Mouse (Mus musculus) adrenal gland, adult 2 months (tissue): Measurements from ENCODE around the gene Gm49776. TPM values are rescaled to one million over a fixed set of nuclear protein-coding genes. Genes with fewer than 3 reads are reported as not detected.

Experiments used
- DNase-seq: peaks from one replicate; pipeline ENCODE4 v3.0.0; 2021
- polyA plus RNA-seq: library from polyadenylated mRNA; depleted of rRNA; stranded (reverse); fragments of >200 nt; gene quantifications from 2 replicates; pipeline ENCODE4 v1.2.3, GENCODE M21; 2012
- total RNA-seq, 2 experiments: library from RNA; stranded (reverse); gene quantifications; 2 replicates each; pipeline ENCODE4 v1.2.3; 2021

Gm49776 gene
- total and polyA plus RNA-seq, 3 experiments, result 2.7 TPM; not detected in 2

DNA sequence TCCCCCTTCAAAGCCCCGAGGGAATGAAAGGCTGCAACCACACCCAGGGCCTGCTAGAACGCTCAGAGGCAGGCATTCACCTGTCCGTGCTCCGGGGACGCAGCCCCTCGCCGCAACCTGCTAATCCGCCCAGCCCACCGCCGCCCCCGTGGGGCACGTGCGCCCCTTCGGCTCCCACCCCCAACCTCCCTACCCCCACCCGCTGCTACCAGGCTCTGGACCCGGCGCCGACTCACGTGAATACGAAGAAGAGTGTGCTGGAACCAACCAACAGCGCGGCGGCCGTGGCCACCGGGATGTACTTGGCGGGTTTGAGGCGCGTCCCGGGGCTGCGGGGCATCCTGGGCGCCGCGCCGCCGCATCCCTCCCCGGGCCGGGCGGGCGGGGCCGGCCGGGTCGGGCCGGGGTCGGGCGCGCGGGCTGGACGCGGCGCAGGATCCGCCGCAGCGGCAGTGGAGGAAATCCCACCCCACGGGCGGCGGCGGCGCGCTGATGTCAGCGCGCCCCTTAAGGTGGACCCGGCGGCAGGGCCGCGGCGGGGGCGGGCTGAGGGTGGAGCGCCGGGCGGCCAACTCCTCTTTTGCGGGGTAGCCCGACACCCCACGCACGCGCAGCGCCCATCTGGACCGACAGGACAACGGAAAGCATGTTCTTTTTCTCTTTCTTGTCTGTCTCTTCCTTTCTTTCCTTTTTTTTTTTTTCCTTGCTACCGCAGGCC is 23.3 kb downstream of the Gm49776 start, which contains the start of gene Zdhhc8:
Gene Zdhhc8 (minus strand): TSS at position 466 of the 718 bp plus-strand sequence.
- DNase-seq, result peak; percentile 90

DNA sequence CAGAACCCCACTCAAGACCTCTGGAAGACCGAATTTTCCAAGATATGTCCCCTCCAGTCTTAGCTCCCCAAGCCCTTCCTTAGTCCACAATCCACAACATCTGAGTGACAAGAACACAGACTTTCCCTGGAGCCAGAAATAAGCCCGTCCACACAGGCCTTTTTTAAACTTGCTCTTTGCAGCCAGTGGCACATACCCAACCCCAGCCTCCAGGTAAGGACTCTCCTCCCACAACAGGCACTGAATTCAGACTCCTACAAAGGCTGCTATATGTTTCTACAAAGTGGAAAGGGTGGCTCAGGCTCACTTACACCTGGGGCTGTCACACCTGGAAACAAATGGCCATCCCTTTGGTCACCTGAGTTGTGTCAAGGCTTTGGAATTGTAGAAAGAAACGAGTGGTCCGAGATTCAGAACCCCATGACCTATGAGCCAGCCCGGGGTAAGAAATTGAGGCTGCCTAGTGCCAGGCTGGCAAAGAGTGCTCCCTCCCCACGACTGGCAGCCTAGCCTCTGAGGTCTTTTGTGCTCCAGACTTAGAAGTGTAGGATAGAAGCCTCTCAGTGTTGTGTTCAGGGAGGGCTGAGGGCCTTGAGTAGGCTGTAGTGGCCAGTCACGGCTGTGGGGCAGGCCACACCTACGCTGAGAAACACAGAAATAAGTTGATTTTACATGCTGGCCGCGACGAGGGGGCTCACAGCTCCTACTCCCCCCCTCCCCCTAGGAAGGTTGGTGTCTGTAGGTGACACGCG is 24.0 kb downstream of the Gm49776 start:
- DNase-seq, result no peak

DNA sequence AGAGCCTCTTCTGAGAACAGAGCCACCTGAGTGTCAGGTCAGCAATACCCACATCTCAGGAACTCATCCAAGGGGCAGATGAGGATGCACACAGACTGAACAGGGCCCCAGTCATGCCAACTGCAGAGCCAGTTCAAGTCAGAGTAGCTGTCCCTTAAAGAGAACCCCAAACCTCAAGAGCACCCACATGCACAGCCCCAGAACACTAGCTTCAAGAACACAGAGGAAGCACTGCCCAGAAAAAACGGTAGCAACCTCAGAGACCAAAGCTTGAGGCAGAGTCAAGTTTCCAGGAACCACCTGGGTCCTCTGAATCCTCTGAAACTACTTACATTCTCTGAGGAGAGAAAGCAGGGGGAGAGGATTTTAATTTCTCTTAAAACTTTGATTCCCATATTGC is 24.7 kb downstream of the Gm49776 start:
- no peak for DNase-seq

DNA sequence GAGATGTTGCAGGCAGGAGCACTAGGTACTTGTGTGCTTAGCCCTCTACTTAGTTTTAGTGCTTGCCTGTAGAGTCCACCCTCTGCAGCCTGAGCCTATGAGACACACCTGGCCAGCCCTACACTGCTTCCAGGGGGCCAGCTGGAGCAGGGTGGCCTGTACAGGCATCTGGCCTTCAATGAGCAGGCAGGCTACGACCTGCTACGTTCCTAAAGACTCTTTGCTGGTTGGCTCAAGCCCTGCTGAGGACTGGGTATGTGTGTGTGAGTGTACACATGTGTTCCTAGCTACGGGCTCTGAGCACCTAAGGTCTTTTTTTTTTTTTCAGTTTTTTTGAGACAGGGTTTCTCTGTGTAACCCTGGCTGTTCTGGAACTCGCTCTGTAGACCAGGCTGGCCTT is 26.7 kb downstream of the Gm49776 start:
- no peak for DNase-seq

DNA sequence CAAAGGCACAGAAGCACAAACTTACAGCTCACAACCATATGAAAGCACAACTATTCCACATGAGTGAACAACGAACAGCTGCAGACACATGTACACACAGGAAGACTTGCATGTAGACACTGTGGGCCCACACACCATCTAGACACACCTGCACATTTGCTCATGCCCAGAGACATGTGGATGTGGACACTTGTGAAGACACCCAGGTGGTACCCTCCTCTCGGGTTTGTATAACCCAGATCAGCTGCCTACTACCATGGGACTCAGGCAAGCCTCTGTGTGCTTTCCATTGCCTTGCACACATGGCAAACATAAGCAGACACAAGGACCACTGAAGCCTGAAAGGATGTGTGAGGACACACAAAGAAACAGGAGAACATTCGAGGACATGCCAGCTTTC is 27.1 kb downstream of the Gm49776 start:
- no peak for DNase-seq

DNA sequence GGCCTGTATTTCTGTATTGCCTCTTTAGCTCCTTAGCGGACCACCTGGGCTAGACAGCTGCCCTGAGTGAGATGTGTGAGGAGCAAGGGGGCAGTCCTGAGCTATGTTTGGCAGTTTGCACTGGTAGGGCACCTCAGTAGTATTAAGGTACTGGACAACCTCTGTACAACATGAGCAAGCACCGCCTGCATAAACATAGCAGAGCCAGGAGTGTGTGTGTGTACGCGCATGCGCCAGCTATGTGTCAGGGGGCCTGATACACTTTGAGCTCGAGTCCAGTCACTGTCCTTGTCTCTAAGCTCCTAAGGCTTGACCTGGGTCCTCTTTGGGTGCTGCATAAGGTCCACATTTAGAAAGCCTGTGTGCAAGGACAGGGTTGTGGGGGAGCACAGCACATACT is 27.5 kb downstream of the Gm49776 start:
- DNase-seq, result no peak

DNA sequence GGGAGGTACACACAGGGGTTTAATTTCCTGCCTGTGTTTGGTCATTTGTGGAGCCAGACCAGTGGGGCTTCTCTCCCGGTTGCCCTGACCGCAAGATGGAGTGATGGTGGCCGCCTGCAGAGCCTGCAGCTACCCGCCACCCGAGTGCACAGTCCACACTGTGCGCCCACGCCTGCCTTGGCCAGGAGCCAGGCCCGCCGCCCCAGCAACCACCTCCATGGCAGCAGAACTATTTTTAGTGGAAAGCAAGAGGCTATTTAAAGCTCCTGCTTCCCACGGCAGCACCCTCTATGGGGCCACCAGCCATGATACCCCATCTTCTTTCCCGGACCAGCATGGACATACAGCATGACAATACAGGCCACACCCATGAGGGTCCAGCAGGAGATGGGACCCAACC is 28.5 kb downstream of the Gm49776 start:
- DNase-seq, result peak; percentile 63

DNA sequence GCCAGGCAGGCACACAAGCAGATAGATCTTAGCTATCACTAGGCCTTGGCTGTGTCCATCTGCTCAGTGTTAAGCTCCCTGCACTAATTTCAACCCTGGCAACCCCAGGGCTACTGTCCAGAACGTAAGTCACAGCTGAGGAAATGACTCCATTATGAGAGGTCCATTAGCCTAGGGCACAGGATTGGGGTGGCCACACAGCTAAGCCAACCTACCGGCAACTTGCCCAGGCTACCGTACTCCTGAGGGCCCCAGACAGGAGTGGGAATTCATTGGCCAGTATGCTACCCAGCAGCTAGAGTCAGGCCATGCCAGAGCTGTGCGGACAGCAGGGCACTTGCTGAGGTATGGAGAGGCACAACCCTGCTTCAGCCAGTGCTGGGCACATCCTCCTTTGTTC is 29.3 kb downstream of the Gm49776 start:
- no peak for DNase-seq

DNA sequence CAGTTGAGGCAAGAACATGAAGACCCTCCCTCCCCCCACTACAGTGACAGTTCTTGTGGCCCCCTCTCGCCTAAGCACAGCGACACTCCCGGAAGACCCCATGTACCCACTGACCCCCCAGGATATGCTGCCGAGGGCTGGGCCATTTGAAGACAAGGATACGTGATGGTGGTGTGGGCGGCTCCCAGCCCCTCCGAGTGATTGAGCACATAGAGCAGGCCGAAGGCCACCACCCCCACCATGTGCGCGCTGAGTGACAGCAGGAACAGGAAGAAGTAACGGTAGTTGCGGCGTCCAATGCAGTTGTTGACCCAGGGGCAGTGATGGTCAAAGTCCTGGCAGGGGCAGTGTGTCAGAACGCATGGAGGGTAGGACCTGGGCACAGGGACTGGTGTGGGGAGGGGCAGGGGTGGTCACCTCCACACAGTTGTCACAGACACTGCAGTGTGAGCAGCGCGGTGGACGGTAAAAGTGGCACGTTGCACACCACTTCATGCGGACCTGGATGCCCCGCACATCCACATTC is 30.2 kb downstream of the Gm49776 start:
- DNase-seq, result no peak

DNA sequence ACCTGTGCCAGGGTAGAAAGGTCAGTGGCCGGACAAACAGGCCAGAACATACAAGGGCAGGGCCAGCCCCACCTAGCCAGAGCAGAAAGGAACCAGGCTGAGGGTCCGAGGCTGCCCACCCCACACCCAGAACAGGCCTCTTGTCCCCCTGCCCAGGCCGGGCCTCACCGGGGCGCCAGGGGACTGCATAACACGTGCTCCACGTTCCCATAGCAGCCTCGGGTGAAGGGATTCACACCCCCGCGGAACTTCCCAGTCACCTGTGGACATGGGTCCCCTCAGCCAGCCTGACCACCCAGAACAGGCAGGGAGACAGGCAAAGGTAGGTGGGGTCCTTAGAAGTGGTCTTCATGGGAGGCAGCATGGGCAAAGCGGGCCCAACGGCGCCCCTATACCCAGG is 30.9 kb downstream of the Gm49776 start:
- no peak for DNase-seq

DNA sequence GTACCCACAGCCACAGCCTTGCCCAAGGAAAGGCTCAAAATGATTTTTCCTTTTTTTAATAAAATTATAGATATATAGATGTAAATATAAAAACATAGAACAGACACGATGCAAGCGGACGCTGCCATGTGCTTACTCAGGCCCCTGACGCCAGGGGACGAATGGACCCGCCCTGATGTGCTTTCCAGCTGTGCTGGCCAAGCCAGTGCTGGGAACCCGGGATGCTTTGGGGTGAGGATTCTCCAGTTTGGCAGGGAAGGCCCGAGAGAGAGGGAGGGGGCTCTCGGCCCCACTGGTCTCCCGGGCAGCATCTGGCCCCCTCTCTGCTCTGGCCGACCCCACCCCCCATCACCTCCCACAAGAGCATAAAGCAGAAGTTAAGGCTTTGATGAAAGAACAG is 35.9 kb downstream of the Gm49776 start:
- DNase-seq, result no peak

DNA sequence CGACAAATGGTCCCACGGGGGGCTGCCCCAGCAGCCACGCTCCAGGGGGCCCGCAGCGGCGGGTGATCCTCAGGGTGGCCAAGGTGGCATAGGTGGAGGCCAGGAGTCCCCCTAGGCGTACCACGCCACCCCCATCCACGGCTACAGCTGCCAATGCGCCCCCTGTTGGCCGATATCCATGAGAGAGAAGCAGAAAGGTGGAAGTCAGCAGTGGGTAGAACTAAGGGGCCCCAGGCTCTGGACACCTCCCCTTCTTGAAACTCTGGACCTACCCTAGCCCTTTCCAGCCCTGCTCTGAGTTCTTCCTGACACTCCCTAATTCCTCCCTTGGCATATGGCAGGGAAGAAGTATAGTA is 36.6 kb downstream of the Gm49776 start:
- DNase-seq, result no peak

DNA sequence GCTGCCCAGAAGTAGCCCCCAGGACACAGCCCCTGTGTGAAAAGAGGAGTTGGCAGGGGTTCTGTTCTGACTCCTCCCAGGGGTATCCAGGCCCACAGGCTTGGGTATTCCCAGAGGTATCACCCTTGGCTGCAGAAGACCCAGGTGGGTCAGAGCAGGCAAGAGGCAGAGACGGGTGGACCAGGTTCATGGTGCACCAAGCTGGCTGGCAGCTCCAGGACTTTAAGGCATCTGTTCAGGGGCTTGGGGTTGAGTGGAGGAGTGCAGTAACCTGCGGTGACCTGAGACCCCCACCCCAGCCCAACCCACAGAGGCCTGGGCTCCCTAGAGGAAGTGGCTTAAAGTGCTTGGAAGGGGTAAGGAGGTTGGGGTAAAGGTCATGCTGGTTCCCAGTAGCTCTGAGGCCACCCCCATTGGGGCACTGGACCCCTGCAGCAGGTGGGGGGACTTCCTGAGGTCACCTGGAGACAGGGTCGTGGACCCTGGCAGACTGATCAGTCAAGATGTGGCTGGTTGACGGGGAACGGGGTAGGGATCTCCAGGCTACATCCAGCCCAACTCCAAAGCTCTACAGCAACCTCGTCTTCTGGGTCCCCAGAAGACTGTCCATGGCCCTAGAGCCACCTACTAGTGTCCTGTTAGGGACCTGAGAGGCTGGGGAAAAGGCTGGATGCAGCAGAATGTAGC is 37.1 kb downstream of the Gm49776 start:
- DNase-seq, result no peak

DNA sequence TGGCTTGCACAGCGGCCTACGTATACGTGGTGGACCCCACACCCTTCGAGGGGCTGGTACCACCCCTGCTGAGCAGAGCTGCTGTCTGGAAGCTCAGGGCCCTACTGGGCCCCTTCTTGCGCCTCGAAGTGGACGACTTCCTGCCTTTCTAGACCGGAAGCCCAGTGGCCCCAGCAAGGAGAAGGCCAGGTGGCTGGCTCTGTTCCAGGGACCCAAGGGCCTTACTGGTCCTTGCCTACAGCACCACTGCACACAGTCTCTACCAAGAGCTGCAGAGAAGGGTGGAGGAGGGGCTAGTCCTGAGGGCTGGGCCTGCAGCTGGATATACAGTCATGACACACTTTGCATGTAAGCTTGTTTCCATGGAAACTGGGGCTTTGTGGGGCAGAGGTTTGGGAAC is 38.1 kb downstream of the Gm49776 start:
- peak; percentile 47 for DNase-seq

DNA sequence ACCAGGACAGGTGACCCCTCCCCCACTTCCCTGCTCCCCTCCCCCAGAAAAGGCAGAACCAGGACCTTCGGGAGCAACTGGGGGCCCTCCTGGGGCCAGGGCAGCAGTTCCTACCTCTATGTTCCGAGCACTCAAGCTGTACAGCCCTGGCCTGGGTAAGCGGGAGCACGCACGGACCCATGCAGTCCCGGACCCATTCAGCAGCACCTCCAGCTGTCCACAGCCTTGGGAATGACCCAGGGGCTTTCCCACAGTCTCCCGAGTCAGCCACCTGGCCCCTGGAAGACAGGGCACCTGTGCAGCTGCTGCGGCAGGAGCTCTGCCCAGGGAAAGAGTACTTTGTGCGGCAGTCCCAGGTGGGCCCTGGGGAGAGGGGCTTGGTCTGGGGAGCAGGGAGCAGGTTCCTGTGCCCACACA is 39.5 kb downstream of the Gm49776 start:
- DNase-seq, result no peak

DNA sequence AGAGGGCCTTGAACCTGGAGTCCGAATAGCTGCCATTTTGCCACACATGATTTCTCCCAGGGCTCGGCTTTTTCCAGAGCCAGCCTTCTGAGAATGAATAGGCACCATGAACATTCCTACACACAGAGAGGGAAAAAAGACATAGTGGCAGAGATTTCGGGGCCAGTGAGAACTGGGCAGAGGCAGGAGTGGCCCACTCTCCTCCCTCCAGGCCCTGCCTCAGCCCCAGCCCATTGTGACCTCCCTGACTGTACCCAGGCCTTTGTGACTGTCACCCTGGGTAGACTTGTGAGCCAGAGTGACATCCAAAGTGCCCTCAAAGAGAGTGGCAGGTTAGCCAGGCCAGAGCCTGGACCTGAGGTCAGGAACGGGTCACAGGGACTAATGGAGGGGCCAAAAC is 40.5 kb downstream of the Gm49776 start, which contains the start of gene Ccdc188:
Gene Ccdc188 (plus strand): TSS at position 301 of the 400 bp plus-strand sequence.
- no peak for DNase-seq

DNA sequence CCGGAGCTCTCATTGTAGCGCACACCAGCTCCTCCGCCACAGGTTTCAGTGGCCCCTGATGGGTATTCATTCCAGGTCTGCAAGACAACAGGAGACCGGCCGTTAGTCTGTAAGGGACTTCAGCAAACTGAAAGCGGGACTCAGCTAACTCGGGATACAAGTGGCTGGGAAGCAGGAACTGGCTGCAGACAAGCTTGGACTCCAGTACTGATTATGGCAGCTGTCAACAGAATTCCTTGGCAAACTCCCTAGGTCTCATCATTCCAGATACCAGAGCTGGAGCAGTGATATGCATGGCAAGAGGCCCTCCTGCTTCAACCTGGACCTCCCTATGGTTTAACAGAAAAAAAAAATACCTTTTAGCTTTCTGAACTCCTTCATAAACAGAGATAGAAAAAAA is 43.3 kb downstream of the Gm49776 start:
- no peak for DNase-seq

DNA sequence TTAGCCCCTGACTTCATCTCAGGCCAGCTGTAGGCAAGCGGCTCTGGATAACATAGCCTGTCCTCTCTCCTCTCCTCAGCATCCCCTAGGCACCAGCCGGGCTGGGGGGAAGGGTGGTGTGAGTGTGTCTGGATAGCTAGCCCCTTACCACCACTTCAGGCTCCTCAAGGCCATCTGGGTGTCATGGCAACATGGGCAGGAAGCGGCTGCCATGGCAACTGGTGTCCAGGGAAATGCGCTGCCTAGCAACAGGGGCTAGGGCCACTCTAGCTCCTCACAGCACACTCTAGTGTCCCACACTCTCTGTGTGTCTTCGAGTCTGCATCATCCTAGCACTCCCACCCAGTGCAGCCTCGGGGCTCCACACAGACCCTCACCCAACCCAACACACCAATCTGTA is 44.4 kb downstream of the Gm49776 start:
- DNase-seq, result no peak

DNA sequence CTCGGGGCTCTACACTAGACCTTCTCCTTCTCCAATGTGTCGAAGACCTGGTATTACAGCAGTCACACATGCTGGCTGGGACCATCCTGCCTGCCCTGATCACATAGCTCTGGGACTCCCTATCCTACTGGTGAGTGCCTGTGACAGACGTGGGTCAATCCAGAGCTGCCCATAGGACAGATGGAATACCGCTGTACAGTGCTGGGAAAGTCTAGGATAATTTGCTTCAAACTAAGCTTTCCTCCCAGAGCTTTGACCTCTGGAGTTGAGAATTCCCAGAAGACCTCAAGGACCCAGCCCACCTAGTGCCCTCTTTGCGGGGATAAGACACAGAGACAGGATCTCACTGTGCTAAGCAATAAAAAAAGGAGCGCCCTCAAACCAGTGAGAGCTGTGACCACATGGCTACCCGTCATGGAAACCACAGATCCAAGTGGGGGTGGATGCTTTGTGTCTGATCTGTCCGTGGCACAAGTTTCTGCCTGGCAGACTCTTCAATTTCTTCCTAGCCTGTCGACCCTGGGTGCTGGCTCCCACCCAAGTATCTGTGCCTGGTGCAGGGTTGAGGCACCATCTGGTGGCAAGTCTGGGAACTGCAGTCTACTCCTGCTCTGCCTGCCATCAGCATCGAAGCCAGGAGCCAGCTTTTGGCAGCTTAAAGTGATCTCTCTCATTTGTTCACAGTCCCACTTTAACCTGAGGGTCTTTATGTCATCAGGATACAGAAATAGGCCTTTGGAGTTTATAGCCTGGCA is 46.5 kb downstream of the Gm49776 start:
- DNase-seq, result peak; percentile 77

DNA sequence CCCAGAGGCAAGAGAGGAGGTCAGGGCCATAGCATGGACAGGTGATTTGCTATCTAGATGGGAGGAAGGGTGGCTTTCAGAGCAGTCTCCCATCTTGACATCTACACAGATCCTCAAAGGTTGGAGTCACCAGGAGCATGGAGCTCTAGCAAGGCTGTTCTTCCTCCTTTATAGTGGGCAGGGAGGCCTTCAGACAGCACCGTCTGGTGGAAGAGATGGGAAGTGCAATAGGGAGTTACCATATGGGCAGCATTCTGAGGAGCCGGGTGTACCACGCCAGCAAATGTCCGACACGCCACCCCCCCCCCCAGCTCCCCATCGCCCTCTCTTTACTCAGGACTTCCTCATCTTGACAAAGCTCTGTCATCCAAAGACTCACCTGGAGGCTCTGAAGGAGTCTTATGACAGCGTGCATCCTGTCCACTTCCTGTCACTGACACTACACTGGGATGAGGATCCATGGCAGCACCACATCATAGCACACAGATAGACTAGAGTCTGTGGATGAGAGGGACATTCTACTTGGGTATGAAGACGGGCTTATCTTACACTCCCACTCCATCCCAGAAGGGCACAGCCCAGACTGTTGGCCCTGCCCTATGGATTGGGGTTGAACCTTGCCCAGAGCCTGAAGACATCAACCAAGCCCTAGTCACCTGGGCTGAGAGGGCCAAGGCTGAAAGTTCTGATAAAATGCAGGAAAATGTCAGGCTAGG is 47.3 kb downstream of the Gm49776 start:
- DNase-seq, result peak; percentile 57

DNA sequence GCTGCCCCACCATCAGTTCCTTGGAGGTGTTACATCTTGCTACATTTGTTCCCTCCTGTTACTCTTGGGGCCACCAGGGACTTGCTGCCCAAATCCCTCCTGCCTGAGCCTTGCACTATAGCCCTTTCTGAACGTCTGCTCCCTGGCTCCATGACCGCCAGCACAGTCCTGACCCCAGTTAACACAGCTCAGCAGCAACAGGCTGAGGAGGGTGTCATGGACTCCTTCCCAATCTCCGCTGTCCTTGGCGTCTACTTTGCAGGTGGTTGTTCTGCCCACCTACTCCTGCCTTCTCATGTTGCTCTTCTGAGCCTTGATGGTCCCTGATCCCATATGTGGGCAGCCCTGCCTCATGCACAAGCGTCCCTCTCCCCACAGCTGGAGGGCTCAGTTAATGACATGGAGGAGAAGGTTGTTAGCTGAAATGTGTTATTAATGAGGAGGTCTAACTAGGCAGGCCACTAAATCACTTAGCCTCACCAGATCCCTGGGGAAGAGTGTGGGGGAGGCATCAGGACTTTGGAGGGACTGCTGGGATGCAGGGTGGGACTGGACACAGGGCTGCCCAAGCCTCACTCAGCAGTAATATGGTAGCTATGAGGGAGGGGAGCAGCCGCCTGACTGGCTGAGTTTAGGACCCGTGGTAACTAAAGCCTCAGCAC is 54.6 kb downstream of the Gm49776 start:
- no peak for DNase-seq
